ENCODE assay signal across 7 mouse cellular contexts in genomic region chr4:117551144-117552000, GRCm38 (mm10). TPM values are rescaled to one million over a fixed set of nuclear protein-coding genes. Genes with fewer than 3 reads are reported as not detected.
A peak's percentile ranks its signal among the peaks of the same experiment; 100 is the strongest.
DNase-seq lines count a peak whose midpoint lies in the region; ATAC-seq and TF ChIP-seq lines count a peak whose summit lies in the region.

No protein-coding gene starts in this region.

- H3K27ac ChIP-seq in hindbrain, embryonic 12.5 days: peak overlapping the region; percentile 81; the same call in 1 of the 2 replicates
- no peak overlapping the region for H3K27ac ChIP-seq in liver, adult 2 months (replicated peaks; ENCODE audit: insufficient read depth, low read depth, low read length)

- H3K36me3 ChIP-seq in C2C12 (ENCODE audit: control insufficient read depth, insufficient read depth): peaks cover 8% of the 10 kb centered on the region
- H3K36me3 ChIP-seq in G1E (replicated peaks): peaks cover 22% of the 10 kb centered on the region
- 0 out of 2 replicates have a peak, but pooled peaks cover 2% of the 10 kb centered on the region for H3K36me3 ChIP-seq in hindbrain, embryonic 12.5 days
- H3K36me3 ChIP-seq in liver, adult 2 months (ENCODE audit: control insufficient read depth, insufficient read depth, low read length): no peaks in the 10 kb centered on the region

- H3K79me2 ChIP-seq in C2C12 (ENCODE audit: control insufficient read depth, insufficient read depth): peaks cover 62% of the 10 kb centered on the region
- H3K79me2 ChIP-seq in liver, adult 2 months (ENCODE audit: control insufficient read depth, insufficient read depth, low read length): peaks cover 16% of the 10 kb centered on the region; the same call in 1 of the 2 replicates

- H3K27me3 ChIP-seq in C2C12 (ENCODE audit: control insufficient read depth, insufficient read depth, insufficient read length): no peaks in the 10 kb centered on the region
- H3K27me3 ChIP-seq in G1E (ENCODE audit: insufficient read depth, low read length): no peaks in the 10 kb centered on the region
- H3K27me3 ChIP-seq in hindbrain, embryonic 12.5 days: no peaks in the 10 kb centered on the region
- no peaks in the 10 kb centered on the region for H3K27me3 ChIP-seq in liver, adult 2 months (ENCODE audit: control insufficient read depth, insufficient read depth, low read length)

- H3K9ac ChIP-seq in hindbrain, embryonic 12.5 days: peak overlapping the region; percentile 85
- no peak overlapping the region; the same call in 1 of the 2 replicates for H3K9ac ChIP-seq in liver, adult 2 months (ENCODE audit: low read depth, low read length)

- TF ChIP-seq POLR2A in liver, adult 2 months (IDR thresholded peaks at IDR 0.05; ENCODE audit: extremely low read depth, insufficient read depth, low read length): no peak

- H3ac ChIP-seq in C2C12 (ENCODE audit: control insufficient read depth, insufficient read length, low read depth): no peak overlapping the region

- peaks cover 21% of the 10 kb centered on the region for H3K4me1 ChIP-seq in G1E (ENCODE audit: insufficient read depth, low read depth, low read length)
- H3K4me1 ChIP-seq in hindbrain, embryonic 12.5 days: peaks cover 25% of the 10 kb centered on the region
- peaks cover 7% of the 10 kb centered on the region; the same call in 1 of the 2 replicates for H3K4me1 ChIP-seq in liver, adult 2 months (ENCODE audit: control insufficient read depth, insufficient read depth, low read length)

- TF ChIP-seq CTCF in C2C12 (IDR thresholded peaks at IDR 0.05; ENCODE audit: control insufficient read depth, insufficient read depth, insufficient read length) (no peak), G1E (IDR thresholded peaks at IDR 0.05; ENCODE audit: low read depth, low read length) (no peak)
- no peak for TF ChIP-seq CTCF in liver, adult 2 months (IDR thresholded peaks at IDR 0.05; ENCODE audit: low read depth, low read length)

- intact Hi-C loops in left cerebral cortex, postnatal 25 days (cut with DNase I): no loop called here

- H3K9me3 ChIP-seq in G1E (replicated peaks): no peaks in the 10 kb centered on the region
- H3K9me3 ChIP-seq in hindbrain, embryonic 12.5 days (replicated peaks): no peaks in the 10 kb centered on the region

- ATAC-seq in G1E (ENCODE audit: extremely low read depth, insufficient number of reproducible peaks, low FRiP score, poor library complexity, severe bottlenecking): no peak
- ATAC-seq in hindbrain, embryonic 12.5 days (ENCODE audit: low FRiP score): no peak

- H3K4me3 ChIP-seq in C2C12 (ENCODE audit: insufficient read depth, poor library complexity, severe bottlenecking) (peak overlapping the region; percentile 79), G1E (ENCODE audit: low read depth, low read length) (peak overlapping the region; percentile 90)
- peak overlapping the region; percentile 96 for H3K4me3 ChIP-seq in hindbrain, embryonic 12.5 days
- H3K4me3 ChIP-seq in liver, adult 2 months (ENCODE audit: insufficient read depth, low read depth, low read length): peak overlapping the region; percentile 84

- H3K79me3 ChIP-seq in C2C12 (ENCODE audit: low read depth): peaks cover 38% of the 10 kb centered on the region

- no peak for DNase-seq in G1E (ENCODE audit: low spot score)
- peak; percentile 18 for DNase-seq in liver, adult 2 months (ENCODE audit: extremely low read depth, low read depth, low spot score)
- DNase-seq in right cerebral cortex, postnatal 10 days (ENCODE audit: low spot score in 2 of 2): no peak
- DNase-seq in cerebellum, postnatal 14 days: no peak
- DNase-seq in left cerebral cortex, postnatal 25 days (ENCODE audit: low spot score in 2 of 2): no peak

- 53% methylated on average over 8 of the region's 8 CpGs for WGBS in hindbrain, embryonic 12.5 days
- WGBS in liver, adult 2 months: 61% methylated on average over 8 of the region's 8 CpGs

- peak overlapping the region; percentile 87 for H3K4me2 ChIP-seq in hindbrain, embryonic 12.5 days (replicated peaks)

TF ChIP-seq in C2C12, 6 proteins besides CTCF, POLR2A, EP300 and RAD21:
- TF ChIP-seq CEBPB (IDR thresholded peaks at IDR 0.05; ENCODE audit: low read depth): peak; percentile 82
- no peak for TF ChIP-seq USF1 (IDR thresholded peaks at IDR 0.05; ENCODE audit: low read depth)
- no peak for TF ChIP-seq FOSL1 (IDR thresholded peaks at IDR 0.05; ENCODE audit: insufficient read depth, low read length, poor library complexity, severe bottlenecking)
- TF ChIP-seq MAX (IDR thresholded peaks at IDR 0.05): no peak

RNA-seq across cellular contexts. Expression of gene Eri3, which starts 1.2 kb away (rescaled TPM):
- polyA plus RNA-seq in C2C12 (2012; fragmentation: generic; extraction: Trizol) (67.4 TPM), G1E (2012) (151 and 192 TPM in 2 replicates)
- total RNA-seq in G1E (2014; fragmentation: Nextera tagmentation) (41.9 and 54.3 TPM in 2 replicates), G1E (2017) (20.7 and 29.7 TPM in 2 replicates)
- 177 and 178 TPM in 2 replicates for polyA plus RNA-seq in hindbrain, embryonic 12.5 days (2016; fragmentation: Nextera tagmentation; extraction: Ambion mirVana)
- 16.8 and 24.4 TPM in 2 replicates for total RNA-seq in liver, adult 2 months (2014; rRNA removed)
- polyA plus RNA-seq in liver, adult 2 months (2012; rRNA removed): 41.8 and 42.1 TPM in 2 replicates
- total RNA-seq in left cerebral cortex, postnatal 25 days (2021): 100 to 1,000 TPM; 183 to 214 TPM

RNA-seq across cellular contexts. Expression of gene Rnf220, which starts 54.5 kb away (rescaled TPM):
- 61.2 TPM for polyA plus RNA-seq in C2C12 (2012; fragmentation: generic; extraction: Trizol)
- total RNA-seq in G1E (2014; fragmentation: Nextera tagmentation): 73.8 and 87.7 TPM in 2 replicates
- total RNA-seq in G1E (2017): 83.8 and 88.7 TPM in 2 replicates
- 109 and 113 TPM in 2 replicates for polyA plus RNA-seq in G1E (2012)
- 104 and 111 TPM in 2 replicates for polyA plus RNA-seq in hindbrain, embryonic 12.5 days (2016; fragmentation: Nextera tagmentation; extraction: Ambion mirVana)
- total RNA-seq in liver, adult 2 months (2014; rRNA removed): 13.3 and 13.4 TPM in 2 replicates
- polyA plus RNA-seq in liver, adult 2 months (2012; rRNA removed): 26.1 and 31.0 TPM in 2 replicates
- 100 to 1,000 TPM; 179 to 182 TPM for total RNA-seq in left cerebral cortex, postnatal 25 days (2021)
